Mouse (Mus musculus) left cerebral cortex, adult 11 months (tissue): ENCODE results near the gene Coro7.
"Not testable (repeated sequence)": the region's sequence is repeated elsewhere in the genome, so short reads cannot be mapped to it uniquely, and the experiment has no call there.

Experiments used
- DNase-seq: peaks from one replicate; pipeline ENCODE4 v3.0.0; 2022; ENCODE audit warnings: low spot score

Coro7 gene

DNA sequence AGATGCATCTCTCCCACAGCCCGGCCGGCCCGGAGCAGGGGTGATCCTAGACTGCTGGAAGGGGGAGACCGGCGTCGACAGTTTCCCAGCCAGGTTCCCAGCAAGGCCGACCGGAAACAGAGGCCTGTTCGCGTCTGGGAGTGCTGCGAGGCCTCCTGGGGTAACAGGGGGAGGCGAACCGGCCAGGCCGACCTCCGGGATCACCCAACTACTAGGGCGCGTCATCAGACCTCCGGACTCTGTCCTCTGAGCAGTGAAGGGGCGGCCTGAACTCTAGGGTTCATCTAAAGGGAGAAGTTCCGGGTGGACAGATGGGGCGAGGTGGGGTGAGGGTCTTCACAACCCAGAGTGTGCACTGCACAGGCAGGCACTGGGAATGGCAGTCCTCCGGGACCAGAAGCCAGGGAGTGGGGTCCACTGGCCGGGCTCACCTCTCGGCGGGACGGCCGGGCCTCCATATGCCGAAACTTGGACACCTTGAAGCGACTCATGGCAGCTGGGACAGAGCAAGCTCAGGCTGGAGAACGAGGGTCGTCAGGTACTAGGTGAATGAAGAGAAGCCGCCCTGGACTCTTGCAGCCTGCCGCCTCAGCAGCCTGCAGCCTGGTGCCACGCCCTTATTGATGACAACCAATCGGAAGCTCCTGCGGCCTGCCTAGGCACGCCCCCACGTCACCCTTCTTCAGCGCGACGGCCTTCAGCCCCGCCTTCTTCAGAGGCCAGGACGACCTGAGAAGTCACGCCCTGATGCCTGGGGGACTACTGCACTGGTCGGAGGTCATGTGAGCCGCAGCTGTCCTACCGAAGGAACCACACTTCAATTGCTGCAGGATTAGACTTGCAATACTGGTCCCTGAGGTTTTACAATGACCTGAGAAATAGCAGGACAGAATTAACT, at the start of gene Coro7:
TSS of gene Coro7 (minus strand) at position 657 of the 898 bp plus-strand sequence.
- DNase-seq, result peak; percentile 84

GRCm38 (mm10) chr16:4727963-4728362, 48.4 kb upstream of the Coro7 start:
- no peak for DNase-seq

DNA sequence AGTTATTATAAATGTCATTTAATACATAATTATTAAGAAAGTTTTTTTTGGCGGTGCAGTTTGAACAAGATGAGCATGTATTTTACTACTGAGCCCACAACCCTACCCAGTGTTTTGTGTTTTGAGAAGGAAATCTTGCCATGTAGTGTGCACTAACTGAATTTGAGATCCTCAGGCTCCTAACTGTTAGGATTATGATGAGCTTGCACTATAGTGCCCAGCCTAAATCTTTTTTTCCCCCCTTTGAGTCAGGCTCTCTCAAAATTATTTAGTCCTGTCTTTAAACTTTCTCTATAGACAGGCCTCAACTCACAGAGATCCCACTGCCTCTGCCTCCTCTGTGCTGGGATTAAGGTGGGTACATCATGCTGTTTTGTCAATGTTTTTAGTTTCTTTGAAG, 47.9 kb upstream of the Coro7 start:
- no peak for DNase-seq

- no peak for DNase-seq
These were observed 47.1 kb upstream of the Coro7 start for GRCm38 (mm10) chr16:4726528-4727128.

GRCm38 (mm10) chr16:4725780-4726527, 46.4 kb upstream of the Coro7 start, which contains the start of gene Hmox2:
Gene Hmox2 (plus strand): TSS chr16:4726361.
- DNase-seq, result peak; percentile 82

GRCm38 (mm10) chr16:4725266-4725665, 45.7 kb upstream of the Coro7 start:
- DNase-seq, result no peak

DNA sequence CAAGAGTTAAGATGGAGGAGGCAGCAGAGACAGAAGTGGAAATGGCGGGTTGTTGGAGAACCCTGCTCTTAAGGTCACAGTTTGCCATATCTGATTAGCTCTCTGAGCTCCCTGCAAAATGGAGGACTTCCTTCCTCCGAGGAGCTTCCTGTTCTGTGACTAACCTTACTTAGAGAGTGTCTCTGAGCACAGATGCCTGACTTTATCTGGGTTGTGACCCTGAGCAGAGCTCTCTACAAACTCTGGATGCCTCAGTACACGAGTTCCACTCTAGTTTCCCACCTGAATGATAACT, 43.3 kb upstream of the Coro7 start:
- no peak for DNase-seq

- no peak for DNase-seq
These were observed 42.7 kb upstream of the Coro7 start for GRCm38 (mm10) chr16:4722128-4722914.

DNA sequence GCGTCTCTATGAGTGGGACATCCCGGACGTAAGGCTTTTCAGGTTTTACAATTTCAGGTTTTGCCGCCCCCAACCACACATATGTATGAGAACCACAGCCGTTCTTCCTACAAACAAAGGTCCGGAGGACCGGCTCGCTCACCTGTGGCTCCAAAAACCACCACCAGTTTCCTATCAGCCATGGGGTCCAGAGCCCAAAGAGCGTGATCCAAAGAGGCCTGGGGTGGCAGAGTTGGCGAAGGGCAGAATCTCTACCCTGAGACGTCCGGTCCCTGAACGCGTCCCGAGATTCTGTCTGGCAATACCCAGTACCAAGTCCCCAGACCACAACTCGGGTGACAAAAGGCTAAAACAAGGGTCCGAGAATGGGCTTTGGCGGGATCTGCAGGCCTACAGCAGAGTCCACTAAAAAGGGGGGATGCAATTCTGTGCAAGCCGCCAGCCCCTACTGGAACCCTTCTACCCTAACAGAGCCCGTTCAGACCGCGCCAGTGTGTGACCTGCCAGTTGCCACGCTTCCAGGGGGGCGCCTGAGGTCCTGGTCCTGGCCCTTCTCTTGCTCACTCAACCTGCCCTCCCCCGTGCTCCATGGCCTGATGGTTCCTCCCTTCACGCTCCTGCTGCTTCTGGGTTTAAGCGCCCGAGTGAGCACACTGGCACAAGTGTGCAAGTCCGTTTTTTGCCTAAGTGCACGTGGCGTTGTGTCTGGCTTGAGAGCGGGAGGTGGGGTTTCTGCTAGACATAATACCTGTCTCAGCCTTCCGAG, 39.4 kb upstream of the Coro7 start, which contains the start of gene Nmral1:
TSS of gene Nmral1 (minus strand) at position 604 of the 766 bp plus-strand sequence.
- peak; percentile 55 for DNase-seq

DNA sequence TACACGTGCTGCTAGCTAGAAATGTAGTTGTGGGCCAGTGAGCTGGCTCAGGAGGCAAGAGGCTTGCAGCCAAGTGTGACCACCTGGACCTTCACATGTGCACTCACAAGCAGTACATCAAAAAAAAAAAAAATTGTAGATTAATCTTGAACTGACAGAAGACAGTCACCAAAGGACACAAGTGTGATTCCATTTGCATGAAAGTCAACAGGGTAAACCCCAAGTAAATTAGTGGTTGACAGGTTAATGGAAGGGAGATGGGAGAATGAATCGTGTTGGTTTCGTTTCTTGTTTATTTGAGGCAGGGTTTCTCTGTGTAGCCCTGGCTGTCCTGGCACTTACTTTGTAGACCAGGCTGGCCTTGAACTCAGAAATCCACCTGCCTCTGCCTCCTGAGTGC, 38.3 kb upstream of the Coro7 start:
- no peak for DNase-seq

DNA sequence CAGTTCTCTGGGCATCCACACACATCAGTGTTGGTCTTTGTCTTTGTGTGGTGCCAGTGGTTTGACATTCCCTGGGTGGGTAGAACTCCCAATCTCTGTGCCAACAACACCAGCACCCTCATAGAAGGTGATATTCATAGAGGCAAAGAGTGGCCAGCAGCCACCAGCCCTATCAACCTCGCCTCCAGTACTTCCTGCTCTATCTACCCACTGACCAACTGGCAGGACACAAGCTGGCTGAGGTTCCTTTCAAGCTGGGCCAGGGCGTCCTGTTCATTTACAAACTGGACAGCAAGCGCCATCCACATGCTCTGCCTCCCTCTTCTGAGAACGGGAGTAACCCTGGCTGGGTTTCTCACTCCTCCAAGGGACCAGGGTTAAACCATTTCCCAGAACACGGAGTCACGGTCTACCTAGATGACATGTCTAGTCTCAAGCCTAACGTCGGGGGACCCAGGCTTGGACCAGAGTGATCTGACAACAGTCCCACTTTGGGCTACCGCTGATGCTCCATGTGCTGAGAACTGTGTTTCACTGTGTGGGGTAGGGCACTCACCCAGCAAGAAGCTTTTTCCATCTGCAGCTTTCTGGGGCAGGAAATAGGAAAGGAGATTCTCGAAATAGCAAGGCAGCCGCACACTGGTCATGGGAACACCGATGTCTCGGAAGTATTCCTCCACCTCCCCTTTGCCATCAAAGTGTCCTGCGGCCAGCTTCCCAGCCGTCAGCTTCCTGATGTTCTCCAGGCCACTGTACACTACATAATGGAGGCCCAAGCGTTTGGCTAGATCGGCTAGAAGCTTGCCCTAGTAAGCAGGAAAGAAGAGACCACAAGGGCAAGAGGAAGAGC, 34.5 kb upstream of the Coro7 start:
- no peak for DNase-seq

DNA sequence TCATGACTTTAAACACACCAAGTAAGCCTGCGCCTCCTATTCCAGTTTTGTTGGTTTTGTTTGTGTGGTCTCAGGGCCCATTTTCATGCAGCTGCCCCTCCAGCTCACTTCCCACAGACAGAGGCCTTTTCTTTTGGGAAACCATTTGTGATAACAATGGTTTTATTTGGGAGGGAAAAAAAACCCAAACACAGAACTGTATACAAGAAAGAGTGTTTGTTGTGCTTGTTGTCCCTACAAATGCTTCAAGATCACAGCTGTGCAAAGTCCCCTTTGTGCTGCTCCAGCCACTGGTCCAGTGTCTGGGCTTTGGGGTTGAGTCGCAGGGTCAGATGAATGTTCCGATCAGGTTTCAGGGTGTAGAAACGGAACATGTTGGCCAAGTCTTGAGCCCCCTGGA, 31.6 kb upstream of the Coro7 start:
- DNase-seq, result no peak

DNA sequence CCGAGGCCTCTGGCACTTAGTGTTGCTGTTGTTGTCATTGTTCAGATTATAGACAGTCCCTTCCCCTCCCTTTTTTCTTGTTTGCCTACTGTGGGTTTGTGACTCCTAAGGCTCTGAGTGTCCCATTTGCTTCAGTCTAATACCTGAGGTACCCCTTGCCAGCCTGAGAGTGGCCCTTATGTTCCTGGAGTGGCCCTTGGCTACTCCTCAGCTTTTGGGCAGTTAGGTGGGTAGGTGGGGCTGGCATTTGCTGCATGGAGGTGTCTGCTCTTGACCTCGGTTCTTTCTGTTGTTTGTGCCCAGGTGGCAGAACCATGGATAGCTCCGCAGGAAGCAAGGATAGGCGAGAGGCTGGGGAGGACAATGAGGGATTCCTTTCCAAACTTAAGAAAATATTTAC, 26.0 kb upstream of the Coro7 start:
- DNase-seq, result no peak

DNA sequence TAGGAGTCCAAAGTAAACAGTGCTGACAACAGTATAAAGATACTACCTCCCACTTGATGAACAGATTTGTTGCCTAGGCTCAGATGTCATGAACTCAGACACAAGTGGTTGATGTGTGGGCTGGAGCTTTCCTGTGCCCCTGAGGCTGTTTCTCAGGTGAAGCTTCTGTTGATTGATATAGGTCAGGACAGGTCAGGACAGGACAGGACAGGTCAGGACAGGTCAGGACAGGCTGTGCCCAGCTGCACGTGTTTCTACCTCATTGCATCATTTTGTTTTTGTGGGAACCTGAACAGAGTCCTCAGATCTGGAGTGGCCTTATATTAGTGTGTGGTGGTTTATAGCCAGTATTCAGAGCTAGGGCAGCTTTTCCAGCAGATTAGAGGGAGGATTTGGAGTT, 23.1 kb upstream of the Coro7 start:
- DNase-seq, result no peak

- no peak for DNase-seq
These were observed 21.6 kb upstream of the Coro7 start for GRCm38 (mm10) chr16:4701211-4701610.

- not testable (repeated sequence) for DNase-seq
These were observed 9.8 kb upstream of the Coro7 start for GRCm38 (mm10) chr16:4689371-4689770.

- no peak for DNase-seq
These were observed 4.8 kb upstream of the Coro7 start for GRCm38 (mm10) chr16:4684457-4684791.

GRCm38 (mm10) chr16:4683581-4684456, 4.2 kb upstream of the Coro7 start:
- peak; percentile 89 for DNase-seq

DNA sequence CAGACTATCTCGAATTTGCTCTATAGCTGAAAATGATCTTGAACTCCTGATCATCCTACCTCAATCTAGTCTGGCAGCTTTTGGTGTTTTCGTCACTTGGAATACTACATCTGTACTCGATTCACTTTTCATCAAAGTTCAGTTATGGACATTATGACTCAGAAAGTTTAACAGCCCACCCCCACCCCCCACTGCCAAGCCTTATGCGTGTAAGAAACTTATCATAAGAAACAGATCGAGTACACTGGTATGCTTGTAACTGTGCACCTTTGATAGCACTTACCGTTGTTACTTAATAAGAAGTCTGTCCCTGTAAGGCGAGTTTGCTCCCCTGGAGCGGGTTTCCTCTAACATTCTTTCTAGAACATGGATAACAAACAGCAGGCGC, 3.6 kb upstream of the Coro7 start:
- no peak for DNase-seq
